Mouse (Mus musculus) c-Kit-positive CD71-negative TER-119-negative erythroid progenitor cells, embryonic 14.5 days (primary cell): ENCODE results near the gene Ccna2.
"Not testable (repeated sequence)": the region's sequence is repeated elsewhere in the genome, so short reads cannot be mapped to it uniquely, and the experiment has no call there.

Experiments
- DNase-seq: peaks from one replicate; pipeline ENCODE4 v3.0.0-alpha.2; 2013; ENCODE audit warnings: low read depth

Gene Ccna2

DNA sequence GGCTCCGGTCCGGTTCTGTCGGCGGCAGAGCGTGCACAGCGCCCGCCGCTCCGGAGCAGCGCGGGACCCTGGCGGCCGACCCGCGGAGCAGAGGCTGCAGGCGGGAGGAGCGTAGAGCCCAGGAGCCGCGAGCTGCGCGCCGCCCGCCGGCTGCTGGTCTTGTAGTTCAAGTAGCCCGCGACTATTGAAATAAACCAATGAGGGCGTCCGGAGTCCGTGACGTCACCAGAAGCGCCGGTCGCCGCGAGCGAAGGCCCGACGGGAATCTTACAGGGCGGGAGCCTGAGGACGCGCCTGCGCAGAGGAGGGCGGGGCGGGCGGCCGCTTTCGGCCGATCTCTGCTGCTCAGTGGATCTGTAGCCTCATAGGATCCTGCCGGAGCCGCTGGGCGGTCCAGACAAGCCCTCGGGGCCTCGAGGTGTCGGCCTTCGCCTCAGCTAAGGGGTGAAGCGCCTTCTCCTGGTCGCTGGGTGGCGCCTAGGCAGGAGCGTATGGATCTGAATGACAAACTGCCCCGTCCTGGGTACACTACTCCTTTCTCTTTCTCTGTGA, at the start of gene Ccna2:
Gene Ccna2 (minus strand): TSS at position 324 of the 552 bp plus-strand sequence.
- peak; percentile 92 for DNase-seq

DNA sequence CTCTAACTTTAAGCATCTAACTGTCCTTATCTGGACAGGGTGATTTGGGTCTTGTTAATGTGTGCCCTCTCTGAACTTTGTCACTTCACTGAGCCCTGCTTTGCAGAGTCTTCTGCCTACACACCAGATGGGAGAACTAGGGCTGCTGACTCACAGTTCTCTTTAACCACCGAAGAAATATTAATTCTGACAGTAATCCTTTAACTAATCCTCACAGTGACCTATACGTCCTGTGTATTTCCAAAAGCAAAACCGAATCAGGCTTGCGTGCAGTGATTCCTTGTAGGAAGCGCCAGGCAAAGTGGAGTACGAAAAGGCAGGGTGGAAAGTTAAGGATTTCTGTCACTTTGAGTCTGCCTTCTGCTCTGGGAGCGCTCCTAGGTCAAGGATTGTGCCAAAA, 46.2 kb upstream of the Ccna2 start:
- no peak for DNase-seq

GRCm38 (mm10) chr3:36613908-36614255, 41.9 kb upstream of the Ccna2 start:
- DNase-seq, result no peak

DNA sequence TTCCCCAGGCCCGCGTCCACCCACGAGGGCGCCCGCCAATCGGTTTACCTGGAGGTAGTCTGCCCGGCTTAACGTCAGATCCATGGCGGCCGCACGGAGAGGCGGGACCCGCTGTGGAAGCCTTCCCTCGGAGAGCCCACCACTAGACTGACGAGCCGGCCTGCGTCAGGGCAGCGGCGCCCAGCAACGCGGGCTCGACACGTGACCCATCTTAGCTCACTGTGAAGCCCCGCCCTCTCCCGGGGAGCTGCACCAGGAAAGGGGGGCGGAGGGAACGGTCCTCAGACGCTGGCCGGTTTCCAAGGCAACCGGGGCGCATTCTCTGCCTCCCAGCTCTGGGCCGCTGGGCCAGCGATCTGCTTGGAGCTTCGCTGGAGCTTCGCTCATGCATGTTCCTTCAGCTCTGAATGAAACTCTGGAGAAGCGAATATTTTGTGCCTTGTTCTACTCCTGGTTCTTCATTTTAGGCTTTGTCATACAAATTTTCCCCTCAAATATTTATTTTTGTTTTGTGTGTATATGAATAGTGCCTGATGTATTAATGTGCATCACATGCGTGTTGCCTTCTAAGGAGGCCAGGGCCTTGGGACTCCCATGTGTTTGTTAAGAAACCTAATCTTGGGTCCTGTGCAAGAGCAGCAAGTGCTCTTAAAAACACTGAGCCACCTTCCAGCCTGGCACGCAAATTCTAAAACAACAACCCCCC, 41.4 kb upstream of the Ccna2 start, which contains the start of gene Bbs7:
Gene Bbs7 (minus strand): TSS at position 276 of the 706 bp plus-strand sequence.
- peak; percentile 83 for DNase-seq

DNA sequence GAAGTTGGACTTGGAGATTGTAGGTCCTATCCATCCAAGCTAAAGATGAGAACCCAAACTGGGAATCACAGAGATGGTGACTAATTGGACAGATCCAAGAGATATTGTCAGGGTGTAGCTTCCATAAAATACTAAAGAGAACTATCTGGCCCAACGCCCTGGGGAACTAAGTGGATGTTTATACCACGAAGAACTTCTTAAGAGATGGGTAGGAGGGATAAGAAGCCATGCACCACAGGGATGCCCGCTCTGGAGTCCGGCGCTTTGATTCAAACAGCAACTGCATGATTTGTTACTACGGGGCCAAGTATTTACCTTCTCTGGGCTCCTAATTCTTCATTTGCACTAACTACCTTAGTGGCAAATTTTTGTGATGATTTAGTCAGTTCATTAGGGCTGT, 40.7 kb upstream of the Ccna2 start:
- no peak for DNase-seq

GRCm38 (mm10) chr3:36605894-36606783, 34.2 kb upstream of the Ccna2 start:
- no peak for DNase-seq

- DNase-seq, result not testable (repeated sequence)
These were observed 27.8 kb upstream of the Ccna2 start for GRCm38 (mm10) chr3:36599773-36600172.

- DNase-seq, result no peak
These were observed 26.9 kb upstream of the Ccna2 start for GRCm38 (mm10) chr3:36598811-36599210.

GRCm38 (mm10) chr3:36571361-36571826, 556 bp downstream of the Ccna2 start:
- DNase-seq, result no peak

GRCm38 (mm10) chr3:36569836-36570235, 2.1 kb downstream of the Ccna2 start:
- no peak for DNase-seq

GRCm38 (mm10) chr3:36563666-36564065, 8.3 kb downstream of the Ccna2 start:
- DNase-seq, result no peak

- no peak for DNase-seq
These were observed 12.3 kb downstream of the Ccna2 start for GRCm38 (mm10) chr3:36559606-36560005.

DNA sequence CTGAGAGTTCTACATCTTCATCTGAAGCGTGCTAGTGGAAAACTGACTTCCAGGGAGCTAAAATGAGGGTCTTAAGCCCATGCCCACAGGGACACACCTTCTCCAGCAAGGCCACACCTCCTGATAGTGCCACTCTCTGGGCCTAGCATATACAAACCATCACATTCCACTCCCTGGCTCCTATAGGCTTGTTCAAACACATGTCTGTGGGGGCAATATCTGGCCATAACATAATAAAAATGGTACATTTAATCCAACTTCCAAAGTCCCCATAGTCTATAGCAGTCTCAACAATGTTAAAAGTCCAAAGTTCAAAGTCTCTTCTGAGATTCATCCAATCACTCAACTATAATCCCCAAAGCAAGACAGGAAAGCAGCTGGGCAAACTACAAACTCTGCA, 14.3 kb downstream of the Ccna2 start:
- DNase-seq, result no peak

DNA sequence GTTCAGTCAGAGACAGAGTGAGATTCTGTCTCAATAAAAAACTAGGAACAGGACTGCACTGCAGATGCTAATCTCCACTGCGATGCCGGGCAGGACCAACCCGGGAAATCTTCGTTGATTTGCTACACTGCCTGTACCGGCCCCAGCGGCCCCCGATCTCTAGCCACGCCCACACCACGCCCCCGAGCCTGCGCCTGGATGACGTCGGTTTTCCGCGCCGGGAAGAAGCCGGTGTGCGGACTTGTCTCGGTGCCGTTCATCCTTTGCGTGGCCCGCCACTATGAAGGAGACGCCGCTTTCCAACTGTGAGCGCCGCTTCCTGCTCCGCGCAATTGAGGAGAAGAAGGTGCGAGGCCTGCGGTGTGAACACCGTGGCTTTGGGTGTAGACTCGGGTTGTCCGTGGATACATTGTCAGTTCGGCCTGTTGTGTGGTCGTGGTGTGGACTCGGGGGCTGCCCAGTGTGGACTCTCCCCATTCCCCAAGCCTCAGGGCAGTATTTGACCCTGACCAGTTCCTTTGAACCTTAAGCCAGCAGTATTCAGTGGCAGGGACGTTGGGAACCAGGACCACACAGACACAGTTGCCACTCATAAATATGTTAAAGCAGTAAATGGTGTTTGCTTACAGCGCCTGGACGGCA, 19.4 kb downstream of the Ccna2 start, which contains the start of gene Exosc9:
Gene Exosc9 (plus strand): TSS at position 201 of the 642 bp plus-strand sequence.
- peak; percentile 75 for DNase-seq

GRCm38 (mm10) chr3:36551851-36552384, 20.0 kb downstream of the Ccna2 start:
- no peak for DNase-seq

DNA sequence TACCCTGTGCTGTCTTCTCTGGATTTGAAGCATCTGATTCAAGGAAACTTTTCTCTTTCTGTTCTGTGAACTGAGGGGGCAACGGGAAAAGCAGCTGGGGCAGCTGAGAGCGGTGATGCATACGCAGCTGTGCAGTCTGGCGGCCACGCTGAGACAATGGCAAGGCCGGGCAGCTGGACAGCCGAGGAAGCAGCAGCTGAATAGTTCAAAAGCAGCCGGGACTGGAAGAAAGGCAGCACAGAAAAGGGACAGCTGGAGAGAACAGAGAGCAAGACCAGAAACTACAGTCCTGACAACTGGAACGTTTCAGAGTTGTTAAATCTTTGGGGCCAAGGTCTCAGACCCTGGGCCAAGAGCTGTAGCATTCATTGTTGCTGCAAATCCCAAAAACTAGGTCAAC, 20.6 kb downstream of the Ccna2 start:
- no peak for DNase-seq

GRCm38 (mm10) chr3:36544961-36545360, 27.0 kb downstream of the Ccna2 start:
- DNase-seq, result no peak

GRCm38 (mm10) chr3:36541399-36541798, 30.6 kb downstream of the Ccna2 start:
- no peak for DNase-seq

DNA sequence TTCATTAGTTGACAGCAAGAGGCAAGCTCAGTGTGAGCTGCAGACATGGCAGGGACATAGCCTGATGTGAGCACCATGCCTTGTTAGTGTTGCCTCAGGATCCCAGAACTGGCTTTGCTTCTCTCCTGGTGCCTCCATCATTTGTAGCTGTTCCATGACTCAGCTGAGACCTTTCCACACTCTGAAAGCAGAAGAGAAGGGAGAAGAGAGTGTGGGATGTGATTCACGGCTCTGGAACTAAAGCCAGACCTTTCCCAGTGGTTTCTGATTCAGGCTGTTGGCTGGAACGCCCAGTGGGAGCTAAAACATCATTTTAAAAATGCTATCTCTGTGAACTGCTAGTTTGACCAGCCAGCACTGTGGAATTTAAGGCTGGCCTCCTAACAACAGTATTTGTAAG, 31.2 kb downstream of the Ccna2 start:
- no peak for DNase-seq

- DNase-seq, result no peak
These were observed 34.1 kb downstream of the Ccna2 start for GRCm38 (mm10) chr3:36537701-36538470.

- DNase-seq, result no peak
These were observed 35.9 kb downstream of the Ccna2 start for GRCm38 (mm10) chr3:36536041-36536440.
